Mouse (Mus musculus) urinary bladder, adult 18-20 months (tissue): ENCODE results near the gene Olfr633.
"Not testable (repeated sequence)": the region's sequence is repeated elsewhere in the genome, so short reads cannot be mapped to it uniquely, and the experiment has no call there.

Source experiments
- DNase-seq, 2 experiments: peaks; one replicate each; pipeline ENCODE4 v3.0.0; 2022; ENCODE audit warnings: low spot score in 2 of 2, mixed read lengths in 2 of 2

Olfr633 gene

GRCm38 (mm10) chr7:103944137-103944536 lies at the start of gene Olfr633:
Gene Olfr633, plus strand, starts transcription at chr7:103944437.
- DNase-seq, result no peak

GRCm38 (mm10) chr7:103903187-103903586 lies 41.0 kb upstream of the Olfr633 start, which contains the start of gene Olfr65:
Gene Olfr65, plus strand, starts transcription at chr7:103903487.
- no peak for DNase-seq

DNA sequence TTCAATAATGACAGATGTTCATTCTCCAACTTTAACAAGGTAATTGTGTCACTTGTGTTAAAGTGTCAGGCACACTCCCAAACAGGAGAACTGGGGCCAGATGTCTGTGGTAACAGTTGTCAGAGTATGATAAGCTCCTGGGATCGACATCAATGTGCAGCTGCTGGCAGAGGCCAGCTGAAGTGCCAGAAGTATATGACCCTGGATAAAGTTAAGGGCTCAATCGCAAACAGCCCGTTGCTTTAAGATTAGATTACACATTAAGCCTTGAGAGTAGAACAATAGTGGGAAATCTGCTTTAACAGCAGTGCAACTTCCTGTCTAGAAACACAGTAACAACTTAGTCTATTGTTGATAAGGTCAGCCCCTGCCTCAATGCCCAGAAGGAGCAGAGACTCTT lies 34.2 kb upstream of the Olfr633 start:
- DNase-seq, result no peak

- DNase-seq, result no peak
These were observed 31.2 kb upstream of the Olfr633 start for GRCm38 (mm10) chr7:103912969-103913511.

GRCm38 (mm10) chr7:103915338-103915737 lies 28.9 kb upstream of the Olfr633 start:
- DNase-seq, result no peak

DNA sequence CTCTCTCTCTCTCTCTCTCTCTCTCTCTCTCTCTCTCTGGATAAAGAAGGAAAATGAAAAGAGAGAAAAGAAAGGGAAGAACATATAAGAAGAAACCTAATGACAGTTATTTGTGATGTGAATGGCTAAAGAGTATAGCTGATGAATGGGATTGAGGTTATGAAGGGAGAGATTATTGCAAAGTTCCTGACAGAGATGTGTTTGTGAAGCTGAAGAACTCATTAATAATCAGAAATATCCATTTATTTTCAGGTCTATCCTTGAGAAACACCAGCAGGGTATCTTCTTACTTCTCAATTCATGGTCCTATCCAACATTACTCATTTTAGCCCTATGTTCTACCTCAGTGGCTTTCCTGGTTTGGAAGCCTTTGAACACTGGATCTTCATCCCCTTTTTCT lies 15.7 kb upstream of the Olfr633 start, which contains the start of gene Olfr631:
Gene Olfr631, plus strand, starts transcription at position 301 of the 400 bp plus-strand sequence.
- DNase-seq, result no peak

DNA sequence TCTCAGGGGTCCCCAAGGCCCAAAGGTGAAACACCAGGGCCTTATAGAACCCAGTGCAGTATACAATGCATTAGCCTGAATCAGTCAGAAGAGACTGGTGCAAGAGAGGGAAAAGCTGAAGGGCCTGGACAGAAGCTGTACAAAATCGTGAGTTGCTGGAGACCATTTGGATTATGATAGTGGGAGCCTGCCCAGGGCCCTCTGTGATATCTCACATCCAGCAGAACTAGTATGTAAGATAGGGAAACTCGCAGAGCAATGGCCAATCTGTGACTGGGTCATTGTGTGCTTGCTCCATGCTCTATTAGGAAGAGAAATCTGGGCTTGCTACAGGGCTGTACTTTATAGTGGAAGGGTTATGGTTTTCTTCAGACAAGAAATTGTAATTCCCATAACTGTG lies 10.0 kb upstream of the Olfr633 start, which contains the start of gene Olfr632:
Gene Olfr632, plus strand, starts transcription at position 84 of the 400 bp plus-strand sequence.
- DNase-seq, result no peak

DNA sequence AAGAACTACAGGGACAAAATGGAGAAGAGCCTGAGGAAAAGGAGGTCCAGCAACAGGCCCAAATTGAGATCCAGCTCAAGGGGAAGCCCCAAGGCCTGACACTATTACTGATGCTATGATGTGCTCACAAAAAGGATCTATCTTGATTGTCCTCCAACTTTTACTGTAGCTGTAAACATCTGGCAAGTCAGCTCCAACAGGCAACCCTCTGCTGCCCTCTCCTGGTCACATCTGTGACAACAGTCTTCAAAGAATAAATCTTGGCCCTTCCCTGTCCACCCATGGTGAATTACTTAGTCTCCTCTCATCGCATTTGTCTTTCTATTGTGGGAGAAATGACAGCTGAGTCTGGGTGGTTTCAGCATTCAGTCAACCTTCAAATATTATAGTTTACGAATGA lies 1.5 kb upstream of the Olfr633 start:
- DNase-seq, result peak in 1 of 2 experiments; percentile 12

DNA sequence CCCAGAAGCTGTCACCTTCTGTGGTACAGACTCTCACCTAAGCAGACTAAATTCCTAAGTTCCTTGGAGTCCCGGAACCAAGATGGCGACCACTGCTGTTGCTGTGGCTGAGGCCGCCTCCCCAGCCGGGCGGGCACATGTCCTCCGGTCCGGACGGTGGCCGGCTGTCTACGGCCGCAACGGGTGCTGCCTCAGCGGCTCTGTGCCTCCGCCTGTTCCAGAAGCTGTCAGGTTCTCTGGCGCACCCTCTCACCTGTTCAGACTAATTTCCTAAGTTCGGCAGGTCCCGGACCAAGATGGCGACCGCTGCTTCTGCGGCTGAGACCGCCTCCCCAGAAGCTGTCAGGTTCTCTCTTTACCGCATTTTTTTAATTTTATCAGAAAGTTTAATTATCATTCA lies 22.6 kb downstream of the Olfr633 start:
- not testable (repeated sequence) for DNase-seq

GRCm38 (mm10) chr7:103970852-103971251 lies 26.6 kb downstream of the Olfr633 start, which contains the start of gene Olfr635:
Gene Olfr635, plus strand, starts transcription at chr7:103971152.
- no peak for DNase-seq

GRCm38 (mm10) chr7:103971782-103972181 lies 27.5 kb downstream of the Olfr633 start:
- DNase-seq, result no peak

DNA sequence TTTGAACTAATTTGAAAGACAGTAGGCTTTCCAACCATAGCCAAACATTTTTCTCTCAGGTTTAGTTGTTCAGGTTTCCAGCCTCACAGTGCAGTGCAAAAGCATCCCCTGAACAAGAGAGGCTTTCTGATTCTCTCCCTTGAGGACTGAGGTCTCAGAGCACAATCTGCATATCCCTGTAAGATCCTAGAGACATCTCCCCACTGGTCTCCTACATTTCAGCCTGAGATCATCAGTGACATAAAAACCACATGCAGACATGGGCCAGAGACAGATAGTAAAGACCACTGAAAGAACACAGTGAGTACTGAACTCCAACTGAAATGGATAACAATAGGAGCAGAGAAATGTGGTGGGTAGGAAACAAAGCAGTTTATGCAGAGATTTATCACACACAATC lies 54.2 kb downstream of the Olfr633 start, which contains the start of gene Olfr638:
Gene Olfr638, plus strand, starts transcription at position 301 of the 400 bp plus-strand sequence.
- no peak for DNase-seq
